Mouse (Mus musculus): ENCODE data around the gene Glis3.

DNA sequence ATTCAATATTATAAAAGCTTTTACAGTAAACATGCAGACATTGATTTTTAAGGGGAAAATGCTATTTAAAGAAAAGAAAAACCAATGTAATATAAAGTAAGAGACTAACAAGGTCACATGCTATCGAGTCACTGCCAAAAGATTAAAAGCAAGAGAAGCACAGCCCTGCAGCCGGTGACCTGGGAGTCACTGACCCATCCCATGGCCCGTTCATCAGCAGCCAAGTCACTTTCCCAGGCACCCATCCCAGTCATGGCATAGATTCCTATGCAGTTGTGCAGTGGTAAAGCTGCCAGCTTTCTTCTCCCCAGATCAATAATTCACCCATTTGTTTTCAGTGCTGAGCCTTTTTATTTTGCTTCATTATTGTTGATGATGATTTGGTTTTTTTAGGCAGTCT, 110.0 kb downstream of the Glis3 start:
- TF ChIP-seq CTCF (IDR thresholded peaks at IDR 0.05; ENCODE audit: low read depth) (no peak), EP300 (IDR thresholded peaks at IDR 0.05; ENCODE audit: low read depth) (no peak)

Data from liver, embryonic 14.5 days (tissue).